Mouse (Mus musculus) monocyte, adult 2 months (primary cell): ENCODE results near the gene Smim17.
"Not testable (repeated sequence)": the region's sequence is repeated elsewhere in the genome, so short reads cannot be mapped to it uniquely, and the experiment has no call there.

Source experiments
- DNase-seq, 2 experiments: peaks; one replicate each; pipeline ENCODE4 v3.0.0; 2022; ENCODE audit warnings: low spot score in 2 of 2, low read depth in 1 of 2

The Smim17 gene

DNA sequence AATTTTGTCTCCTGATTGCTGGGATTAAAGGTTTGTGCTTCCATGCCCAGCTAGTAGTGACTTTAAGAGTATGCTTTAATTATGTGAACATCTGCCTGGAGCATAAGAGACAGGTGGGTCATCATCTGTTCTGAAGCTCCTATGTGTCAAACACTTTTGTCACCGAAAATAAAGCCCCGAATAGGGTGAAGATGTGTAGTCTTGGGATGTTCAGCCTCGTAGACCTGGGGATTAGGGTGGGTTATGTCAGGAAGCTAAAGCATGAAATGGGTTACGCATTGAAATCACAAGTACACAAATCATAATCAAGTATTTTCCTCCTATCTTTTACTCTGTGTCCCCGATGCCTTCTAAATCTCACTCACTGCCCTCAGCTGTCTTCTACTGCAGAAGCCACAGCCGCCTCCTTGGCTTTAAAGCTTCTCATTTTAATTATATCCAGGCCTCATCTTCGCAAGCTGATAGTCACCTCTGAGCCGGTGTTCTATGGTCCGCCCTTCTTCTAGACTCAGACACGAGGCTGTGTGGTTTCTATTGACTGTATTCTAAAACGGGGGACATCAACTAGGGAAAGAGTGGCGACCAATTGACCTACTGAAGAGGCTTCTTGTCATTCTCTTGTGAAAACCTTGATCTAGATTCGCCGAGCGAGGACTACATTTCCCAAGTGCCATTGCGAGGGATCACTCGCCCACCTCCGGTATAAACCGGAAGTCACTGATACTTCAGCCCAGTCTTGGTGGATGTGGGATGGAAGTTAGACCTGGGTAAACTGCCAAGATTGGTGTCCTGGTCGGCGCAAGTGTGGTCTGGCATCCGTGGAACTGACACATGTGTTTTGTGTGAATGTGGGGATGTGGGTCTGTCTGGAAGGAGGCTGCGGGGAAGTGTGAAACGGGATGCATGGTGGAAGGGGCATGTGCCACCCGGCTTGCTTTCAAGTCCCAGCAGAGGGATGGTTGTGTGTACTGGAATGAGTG is at the start of gene Smim17:
Gene Smim17, plus strand, starts transcription at position 720 of the 980 bp plus-strand sequence.
- no peak for DNase-seq

DNA sequence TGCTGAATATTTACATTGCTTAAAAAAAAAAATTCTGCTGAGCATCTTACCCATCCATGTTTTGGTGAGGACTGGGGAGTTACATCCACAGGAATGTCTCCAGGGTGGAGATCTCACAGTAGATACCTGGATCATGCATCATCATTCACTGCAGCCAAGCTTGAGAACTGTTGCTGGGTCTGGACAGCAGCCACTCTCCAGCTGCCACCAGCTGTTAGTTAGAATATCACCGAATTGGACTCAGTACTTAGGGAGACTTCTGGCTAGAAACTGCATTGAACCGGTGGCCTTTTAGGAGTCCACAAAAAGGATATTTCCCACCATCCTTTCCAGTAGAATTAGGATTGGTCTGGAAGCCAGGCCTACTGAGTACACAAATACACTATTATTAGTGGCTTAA is 40.4 kb upstream of the Smim17 start:
- no peak for DNase-seq

DNA sequence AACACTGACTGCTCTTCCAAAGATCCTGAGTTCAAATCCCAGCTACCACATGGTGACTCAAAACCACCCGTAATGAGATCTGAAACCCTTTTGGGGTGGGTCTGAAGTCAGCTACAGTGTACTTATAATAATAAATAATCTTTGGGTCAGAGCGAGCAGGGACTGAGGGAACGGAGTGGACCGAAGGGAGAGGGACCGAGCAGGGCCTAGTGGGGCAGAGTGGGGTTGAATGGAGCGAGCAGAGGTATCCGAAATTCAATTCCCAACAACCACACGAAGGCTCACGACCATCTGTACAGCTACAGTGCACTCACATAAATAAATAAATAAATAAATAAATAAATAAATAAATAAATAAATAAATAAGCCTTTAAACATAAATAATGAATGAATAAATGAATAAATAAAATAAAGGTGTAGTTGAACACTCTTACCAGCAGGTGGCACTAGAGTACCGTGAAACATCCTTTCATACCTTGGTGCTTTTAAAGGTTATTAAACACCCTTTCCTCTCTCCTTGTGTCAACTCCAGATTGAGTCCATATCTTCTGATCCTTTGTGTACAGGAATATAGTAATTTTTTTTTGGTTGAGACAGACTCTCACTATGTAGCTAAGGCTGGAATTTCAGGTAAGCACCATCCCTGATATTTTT is 39.5 kb upstream of the Smim17 start:
- no peak for DNase-seq

DNA sequence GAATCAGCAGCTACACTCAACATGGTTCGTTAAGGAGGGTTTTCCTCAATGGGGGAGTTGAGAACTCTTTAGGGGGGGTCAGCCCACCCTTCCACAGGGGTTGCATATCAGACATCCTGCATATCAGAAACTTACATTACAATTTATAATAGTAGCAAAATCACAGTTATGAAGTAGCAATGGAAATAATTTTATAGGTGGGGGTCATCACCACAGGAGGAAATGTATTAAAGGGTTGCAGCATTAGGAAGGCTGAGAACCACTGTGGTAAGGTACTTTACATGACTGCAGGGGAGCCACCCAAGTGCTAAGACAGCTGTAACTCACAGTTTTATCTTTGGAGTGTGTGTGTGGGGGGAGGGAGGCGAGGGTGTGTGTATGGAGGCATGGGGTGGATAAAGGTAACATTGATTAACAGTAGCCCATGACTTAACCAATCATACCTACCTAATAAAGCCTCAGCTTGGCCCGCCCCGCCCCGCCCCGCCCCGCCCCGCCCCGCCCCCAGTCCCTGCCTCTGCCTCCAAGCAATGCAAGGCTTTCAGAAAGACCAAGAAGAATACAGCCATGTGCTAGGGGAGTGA is 37.9 kb upstream of the Smim17 start:
- no peak for DNase-seq

DNA sequence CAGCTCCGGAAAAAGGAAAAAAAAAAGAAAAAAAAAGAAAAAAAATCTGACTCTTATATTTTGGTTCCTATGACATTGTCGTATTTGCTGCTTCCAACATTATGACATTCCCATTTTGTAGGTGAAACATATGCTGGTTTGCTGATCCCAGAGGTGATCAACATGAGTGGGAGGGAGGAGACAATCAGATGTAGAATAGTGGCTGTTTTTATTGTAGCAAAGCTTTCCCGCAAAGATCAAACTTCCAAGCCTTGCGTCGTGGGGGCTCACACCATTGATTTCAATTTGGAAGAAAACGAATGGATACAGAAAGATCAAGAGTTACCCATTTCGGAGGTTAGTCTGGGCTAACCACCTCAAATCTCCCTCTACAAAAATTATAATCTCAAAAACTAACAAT is 36.8 kb upstream of the Smim17 start:
- no peak for DNase-seq

DNA sequence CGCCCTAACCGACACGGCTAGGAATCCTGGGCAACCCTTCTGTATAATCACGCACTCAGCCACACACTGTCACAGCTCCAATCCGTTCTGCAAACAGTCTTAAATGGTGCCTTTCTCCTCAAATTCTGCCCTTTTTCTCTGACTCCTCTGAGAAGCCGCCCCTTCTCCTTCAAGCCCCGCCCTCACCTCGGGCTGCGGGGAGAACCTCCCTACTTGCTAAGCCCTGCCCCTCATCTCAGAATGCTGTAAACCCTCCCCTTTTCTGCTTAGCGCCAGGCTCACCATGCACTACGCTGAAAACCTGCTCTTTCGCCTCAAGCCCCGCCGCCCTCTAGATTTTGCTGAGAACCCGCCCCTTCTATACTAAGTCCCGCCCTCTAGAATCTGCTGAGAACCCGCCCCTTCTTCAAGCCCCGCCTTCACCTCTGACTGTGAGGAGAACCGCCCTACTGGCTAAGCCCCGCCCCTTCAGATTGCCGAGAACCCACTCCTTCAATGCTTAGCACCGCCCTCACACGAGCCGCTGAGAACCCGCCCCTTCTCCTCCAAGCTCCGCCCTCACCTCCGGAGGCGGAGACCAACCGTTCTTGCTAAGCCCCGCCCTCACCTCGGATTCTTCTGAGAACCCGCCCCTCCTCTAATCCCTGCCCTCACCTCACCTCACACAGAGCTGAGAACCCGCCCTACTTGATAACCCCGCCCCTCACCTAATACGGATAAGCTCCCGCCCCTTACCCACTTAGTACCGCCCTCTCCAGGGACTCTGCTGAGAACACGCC is 36.1 kb upstream of the Smim17 start:
- peak; percentile 93 to 97 for DNase-seq

DNA sequence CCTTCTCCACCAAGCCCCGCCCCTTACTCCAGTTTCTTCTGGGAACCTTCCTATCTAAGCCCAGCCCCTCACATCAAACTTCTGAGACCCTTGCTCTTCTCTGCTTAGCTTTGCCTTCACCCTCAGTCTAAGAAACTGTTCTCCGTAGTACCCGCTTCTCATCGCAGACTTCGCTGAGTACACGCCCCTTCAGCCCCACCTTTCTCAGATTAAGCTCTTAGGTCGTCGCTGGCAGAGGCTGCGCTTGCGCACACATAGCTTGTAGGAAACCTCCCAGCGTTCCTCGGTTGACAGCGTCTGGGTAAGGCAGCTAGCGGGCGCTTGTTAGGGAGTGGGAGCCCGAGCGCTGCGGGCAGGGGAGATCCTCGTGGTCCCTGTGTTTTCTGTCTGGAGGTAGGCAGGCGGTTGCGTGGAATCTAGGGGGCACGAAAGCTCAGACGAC is 35.4 kb upstream of the Smim17 start, which contains the start of gene Zfp78:
Gene Zfp78, plus strand, starts transcription at position 234 of the 442 bp plus-strand sequence.
- DNase-seq = peak in 1 of 2 experiments; percentile 29

DNA sequence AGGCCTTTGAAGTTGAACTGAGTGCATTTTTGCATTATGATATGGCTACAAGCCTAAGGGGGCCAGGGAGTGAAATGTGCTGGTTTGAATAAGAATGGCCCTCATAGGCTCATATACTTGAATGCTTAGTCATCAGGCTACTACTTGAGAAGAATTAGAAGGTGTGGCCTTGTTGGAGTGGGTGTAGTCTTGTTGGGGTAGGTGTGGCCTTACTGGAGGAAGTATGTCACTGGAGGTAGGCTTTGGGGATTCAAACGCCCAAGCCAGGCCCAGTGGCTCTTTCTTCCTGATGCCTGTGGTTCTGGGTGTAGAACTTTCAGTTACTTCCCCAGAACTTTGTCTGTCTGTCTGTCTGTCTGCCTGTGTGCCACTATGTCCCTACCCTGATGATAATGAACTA is 33.8 kb upstream of the Smim17 start:
- DNase-seq = no peak

DNA sequence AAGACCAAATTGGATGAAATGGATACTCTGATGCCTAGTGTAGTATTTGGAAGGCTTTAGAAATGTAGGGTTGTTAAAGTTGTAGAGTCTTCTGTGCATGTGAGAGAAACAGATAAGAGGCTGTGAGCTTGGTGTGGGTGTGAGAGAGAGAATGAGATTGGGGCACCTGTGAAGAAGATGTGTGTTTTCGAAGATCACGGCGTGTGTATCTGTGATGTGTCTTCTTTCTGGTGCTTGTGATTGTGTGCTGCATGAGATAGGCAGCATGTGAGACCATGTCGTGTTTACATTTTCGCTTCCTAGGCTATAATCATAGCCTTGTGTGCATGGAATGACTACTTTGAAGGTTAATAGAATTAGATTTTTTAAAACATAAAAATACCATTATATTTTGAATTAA is 31.3 kb upstream of the Smim17 start:
- DNase-seq = no peak

DNA sequence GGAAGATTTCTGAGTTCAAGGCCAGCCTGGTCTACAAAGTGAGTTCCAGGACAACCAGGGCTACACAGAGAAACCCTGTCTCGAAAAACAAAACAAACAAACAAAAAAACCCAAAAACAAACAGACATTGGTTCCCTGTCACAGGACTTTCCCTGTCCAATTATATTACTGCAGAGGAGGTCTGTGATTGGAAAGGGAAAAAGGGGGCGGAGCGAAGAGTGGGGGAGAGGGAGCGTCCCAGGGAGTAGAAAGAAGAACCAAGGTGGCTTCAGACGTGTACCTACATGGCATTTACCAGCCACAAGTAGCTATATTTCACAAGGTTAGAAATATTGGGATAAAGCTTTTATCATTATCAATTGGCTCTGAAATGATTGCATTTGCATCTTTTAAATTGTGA is 30.4 kb upstream of the Smim17 start:
- DNase-seq = not testable (repeated sequence)

DNA sequence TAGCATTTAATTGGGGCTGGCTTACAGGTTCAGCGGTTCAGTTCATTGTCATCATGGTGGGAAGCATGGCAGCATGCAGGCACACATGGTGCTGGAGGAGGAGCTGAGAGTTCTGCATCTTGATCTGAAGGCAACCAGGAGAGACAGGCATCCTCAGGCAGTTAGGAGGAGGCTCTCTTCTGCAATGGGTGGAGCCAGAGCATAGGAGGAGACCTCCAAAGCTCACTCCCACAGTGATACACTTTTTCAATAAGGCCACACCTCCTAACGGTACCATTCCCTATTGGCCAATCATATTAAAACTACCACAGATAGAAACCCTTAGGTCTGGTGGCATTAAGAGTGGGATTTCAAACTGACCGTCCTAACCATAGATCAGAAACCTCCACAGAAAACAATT is 29.1 kb upstream of the Smim17 start:
- no peak for DNase-seq

DNA sequence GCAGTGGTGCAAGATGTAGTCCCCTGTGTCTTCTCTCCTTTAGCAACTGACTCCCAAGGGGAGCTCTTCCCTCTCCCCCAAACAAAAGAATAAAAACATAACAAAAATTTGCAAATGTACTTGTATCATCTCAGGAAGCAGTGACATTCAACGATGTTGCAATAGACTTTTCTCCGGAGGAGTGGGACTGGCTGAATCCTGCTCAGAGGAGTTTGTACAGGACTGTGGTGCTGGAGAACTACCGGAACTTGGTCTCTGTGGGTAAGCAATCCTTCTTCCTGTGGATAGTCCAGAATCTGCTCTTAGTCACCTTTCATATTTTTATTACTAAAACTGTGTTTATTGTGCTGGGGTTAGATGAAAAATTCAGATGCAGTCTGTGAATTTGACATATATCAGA is 25.5 kb upstream of the Smim17 start:
- no peak for DNase-seq

DNA sequence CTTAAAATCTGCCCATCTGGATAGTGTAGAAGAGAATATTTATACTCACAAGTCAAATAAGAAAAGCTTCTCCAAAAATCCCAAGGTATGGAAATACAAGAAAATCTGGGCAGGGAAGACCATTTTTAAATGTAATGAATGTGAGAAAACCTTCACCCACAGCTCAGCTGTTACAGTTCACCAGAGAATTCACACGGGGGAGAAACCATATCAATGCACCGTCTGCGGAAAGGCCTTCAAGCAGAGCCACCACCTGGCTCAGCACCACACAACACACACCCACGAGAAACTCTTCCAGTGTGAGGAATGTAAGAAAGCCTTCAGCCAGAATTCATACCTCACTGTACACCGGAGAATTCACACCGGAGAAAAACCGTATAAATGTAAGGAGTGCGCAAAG is 20.1 kb upstream of the Smim17 start:
- DNase-seq = no peak

DNA sequence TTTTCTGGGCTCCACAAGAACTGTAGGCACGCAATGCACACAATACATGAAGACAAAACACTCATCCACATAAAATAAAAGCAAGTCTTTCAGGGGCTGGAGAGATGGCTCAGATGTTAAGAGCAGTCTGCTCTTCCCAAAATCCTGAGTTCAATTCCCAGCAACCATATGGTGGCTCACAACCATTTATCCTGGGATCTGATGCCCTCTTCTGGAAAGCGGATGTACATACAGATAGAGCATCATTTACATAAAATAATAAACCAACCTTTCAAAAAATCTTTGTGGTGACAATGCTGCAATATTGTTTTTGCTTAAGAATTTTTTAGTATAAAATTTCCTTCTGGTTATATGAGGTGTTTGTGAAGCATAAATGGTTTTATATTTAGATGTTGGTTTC is 17.1 kb upstream of the Smim17 start:
- DNase-seq = no peak

DNA sequence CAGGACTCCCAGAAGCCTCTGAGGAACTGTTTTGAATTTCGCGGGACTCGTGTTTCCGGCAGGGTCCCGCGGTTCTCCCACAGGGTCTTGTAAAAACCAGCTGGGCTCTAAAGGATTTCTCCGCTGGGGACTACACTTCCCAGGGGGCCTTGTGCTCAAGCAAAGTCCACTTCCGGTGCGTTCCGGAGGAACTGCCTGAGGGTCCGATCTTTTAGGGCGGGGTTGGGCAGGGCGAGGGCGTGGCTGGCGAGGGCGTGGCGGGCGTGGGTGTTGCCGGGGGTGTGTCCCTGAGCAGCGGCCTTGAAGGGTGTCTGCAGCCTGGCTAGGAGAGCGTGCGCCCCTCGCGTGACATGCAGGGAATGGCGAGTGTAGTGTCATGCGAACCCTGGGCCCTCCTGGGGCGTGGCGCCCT is 15.5 kb upstream of the Smim17 start, which contains the start of gene Zfp28:
Gene Zfp28, plus strand, starts transcription at position 252 of the 412 bp plus-strand sequence.
- DNase-seq = peak; percentile 61 to 66

DNA sequence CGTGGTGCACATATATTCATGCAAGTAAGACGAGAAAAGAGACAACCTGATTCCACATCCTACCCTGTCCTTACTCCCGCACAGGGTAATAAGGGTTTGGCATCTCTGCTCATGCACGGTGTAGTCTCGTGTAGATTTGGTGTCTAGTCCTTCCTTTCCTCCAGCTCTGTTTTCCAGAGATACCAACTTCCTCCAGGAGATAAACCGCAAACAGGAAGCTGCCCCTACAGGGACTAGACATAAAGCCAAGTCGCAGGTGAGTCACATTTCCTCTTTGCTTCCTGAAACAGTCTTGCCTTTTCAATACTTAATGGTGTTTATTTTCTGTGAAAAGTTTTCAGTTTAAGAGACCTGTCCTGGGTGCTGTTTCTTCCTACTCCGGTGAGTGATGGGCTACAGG is 14.5 kb upstream of the Smim17 start:
- DNase-seq = no peak

DNA sequence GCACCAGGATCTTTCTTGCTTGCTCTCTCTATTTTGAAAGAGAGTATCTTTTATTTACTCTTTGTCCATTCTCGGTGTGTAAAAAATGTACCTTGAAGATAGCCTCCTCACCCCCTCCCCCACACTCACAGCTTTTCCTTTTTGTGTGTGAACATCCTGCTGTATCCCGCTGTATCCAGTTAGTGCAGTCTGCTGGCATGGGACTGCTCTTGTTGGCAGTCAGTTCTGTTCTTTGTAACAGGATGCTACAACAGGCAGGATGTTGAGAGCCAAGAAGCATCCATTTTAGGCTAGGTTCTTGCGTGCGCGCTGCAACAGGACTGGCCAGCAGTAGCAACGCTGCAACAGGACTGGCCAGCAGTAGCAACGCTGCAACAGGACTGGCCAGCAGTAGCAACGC is 11.5 kb upstream of the Smim17 start:
- no peak for DNase-seq

DNA sequence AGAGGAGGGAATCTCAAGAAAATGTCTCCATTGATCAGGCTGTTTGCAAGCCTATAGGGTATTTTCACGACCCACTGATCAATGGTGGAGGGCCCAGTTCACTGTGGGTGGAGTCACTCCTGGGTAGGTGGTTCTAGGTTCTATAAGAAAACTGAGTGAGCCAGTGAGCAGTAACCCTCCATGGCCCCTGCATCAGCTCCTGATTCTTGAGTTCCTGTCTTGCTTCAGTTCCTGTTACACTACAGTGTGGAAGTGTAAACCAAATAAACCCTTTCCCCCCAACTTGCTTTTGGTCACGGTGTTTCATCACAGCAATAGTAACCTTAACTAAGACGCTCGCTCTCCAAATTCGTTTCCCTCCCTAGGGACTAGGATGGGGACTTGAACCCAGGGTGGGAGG is 9.5 kb upstream of the Smim17 start:
- no peak for DNase-seq

DNA sequence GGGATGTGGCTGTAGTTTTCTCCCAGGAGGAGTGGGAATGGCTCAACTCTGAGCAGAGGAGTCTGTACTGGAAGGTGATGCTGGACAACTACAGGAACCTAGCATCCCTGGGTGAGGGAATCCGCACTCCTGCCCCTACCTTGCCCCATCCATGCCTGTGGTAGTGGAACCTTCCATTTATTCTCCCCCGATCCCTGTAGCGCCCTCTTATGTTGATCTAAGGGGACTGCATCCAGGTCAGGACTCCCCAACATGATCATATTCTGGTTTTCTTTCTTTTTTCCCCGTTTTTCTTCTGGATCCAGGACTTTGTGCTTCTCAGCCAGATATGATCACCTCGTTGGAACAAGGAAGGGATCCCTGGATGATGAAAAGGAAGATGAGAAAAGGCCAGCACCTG is 9.1 kb upstream of the Smim17 start:
- no peak for DNase-seq

DNA sequence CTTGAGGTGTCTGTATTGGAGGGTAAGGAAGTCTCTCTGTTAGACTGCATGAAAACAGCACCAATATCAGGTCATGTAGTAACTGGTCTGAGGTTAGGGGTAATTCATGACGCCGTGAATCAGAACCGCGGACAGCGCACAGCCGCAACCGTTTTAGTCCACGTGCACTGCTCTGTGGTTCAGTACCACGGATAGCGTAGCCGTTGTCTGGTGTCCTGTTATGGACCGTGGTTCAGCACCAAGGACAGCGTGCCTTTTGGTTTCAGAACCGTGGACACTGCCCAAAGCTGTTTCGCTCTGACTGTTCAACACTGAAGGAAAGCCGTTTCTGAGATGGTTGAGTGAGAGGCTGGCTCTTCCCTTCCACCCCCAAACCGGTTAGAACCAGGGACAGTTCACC is 11.5 kb downstream of the Smim17 start, which contains the start of gene Gm20715:
Gene Gm20715, plus strand, starts transcription at position 235 of the 400 bp plus-strand sequence.
- DNase-seq = peak; percentile 50 to 61
